Mouse (Mus musculus): ENCODE measurements around the gene Map4k4. TPM values are rescaled to one million over a fixed set of nuclear protein-coding genes. Genes with fewer than 3 reads are reported as not detected.

Gene Map4k4
- total RNA-seq, 1 experiment from 2014 or later, result 141 TPM

GRCm38 (mm10) chr1:40002129-40002727 lies 101.5 kb downstream of the Map4k4 start:
- DNase-seq, result no peak

DNA sequence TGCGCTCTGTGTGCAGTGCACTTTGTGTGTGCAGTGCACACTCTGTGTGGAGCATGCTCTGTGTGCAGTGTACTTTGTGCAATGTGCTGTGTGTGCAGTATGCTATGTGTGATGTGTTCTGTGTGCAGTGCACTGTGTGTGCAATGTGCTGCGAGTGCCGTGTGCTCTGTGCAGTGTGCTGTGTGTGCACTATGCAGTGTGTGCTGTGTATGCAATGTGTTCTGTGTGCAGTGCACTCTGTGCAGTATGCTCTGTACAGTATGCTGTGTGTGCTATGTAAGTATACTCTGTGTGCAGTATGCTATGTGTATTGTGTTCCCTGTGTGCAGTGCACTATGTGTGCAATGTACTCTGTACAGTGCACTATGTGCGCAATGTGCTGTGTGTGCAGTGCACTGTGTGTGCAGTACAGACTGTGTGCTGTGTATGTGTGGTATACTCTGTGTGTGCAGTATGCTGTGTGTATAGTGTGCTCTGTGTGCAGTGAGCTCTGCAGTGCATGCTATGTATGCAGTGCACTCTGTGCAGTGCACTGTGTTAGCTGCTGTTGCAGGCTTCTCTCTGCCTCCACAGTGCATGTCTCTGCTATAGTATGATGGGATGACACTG lies 105.4 kb downstream of the Map4k4 start:
- DNase-seq, result no peak

- no peak for DNase-seq
Measured at GRCm38 (mm10) chr1:40007962-40008471, 107.3 kb downstream of the Map4k4 start.

GRCm38 (mm10) chr1:40012696-40013095 lies 112.0 kb downstream of the Map4k4 start:
- DNase-seq, result no peak

DNA sequence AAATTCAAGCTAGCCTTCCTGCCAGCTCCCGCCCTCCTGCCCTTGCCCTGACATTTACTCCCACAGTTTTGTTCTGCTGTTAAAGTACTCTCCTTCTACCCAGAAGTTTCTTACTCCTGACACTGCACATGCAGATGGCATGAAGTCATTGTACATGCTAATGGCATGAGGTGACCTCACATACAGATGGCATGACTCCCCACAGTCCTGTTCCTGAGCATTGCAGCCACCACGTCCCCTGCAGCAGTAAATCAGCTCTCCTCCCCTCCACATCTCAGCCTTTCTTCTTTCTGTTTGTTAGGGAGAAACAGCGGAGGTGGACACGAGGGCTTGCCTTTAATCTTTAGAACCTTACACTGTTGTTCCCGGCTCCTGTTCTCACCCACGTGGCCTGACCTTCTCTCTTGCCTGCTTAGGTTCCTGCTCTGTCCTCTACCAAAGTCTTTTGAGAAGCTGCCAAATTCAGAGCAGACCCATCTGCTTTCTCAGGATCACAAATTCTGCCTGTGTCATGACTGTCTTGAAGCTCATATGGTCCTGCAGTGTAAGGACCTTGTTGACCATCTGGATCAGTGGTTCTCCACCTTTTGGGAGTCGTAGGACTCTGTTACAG lies 114.5 kb downstream of the Map4k4 start:
- no peak for DNase-seq

DNA sequence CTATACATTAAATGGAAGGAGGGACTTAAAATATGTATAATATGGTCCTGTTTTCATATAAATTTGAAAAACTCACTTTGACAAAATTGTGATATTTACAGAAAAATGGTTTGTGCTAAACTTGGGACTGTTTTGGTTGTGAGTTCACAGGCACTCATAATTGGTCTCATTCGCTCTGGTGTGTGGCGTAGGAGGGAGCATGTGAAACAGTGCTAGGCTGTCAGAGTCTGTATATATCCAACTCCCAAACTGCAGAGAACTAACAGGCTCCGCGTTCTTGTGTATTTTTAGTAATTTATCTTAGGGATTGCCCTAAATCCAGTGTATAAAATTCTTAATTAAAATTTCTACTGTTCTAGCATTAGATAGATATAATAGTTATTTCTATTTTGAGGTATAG lies 120.9 kb downstream of the Map4k4 start:
- DNase-seq, result no peak

DNA sequence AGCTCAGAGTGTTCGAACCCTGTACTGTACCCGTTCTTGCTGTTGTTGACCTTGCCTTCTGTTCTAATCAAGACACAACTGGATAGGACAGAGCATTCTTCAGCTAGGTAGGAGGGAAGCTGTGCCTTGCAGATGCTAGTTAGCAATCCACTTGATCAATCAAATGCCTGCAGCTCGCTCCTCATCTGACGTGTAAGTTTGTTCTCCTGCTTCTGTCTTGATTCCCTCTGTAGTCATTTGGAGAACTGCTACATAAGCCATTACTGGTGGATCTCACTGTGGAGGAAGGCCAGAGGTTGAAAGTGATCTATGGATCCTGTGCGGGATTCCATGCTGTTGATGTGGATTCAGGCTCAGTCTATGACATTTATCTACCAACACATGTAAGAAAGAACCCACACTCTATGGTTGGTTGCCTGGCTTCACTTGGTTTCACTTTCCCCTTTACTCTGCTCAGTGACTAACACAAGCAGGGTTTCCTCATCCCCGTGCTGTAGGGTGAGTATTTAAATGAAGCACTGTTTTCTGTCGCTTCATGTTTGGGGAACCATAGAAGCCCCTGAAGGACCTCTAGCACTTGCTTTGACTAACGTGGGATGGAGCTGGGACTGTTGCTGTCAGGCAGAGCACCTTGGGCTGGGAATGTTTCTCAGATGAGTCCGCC lies 121.9 kb downstream of the Map4k4 start:
- DNase-seq, result no peak

GRCm38 (mm10) chr1:40023206-40023605 lies 122.5 kb downstream of the Map4k4 start:
- no peak for DNase-seq

- no peak for DNase-seq
Measured at GRCm38 (mm10) chr1:40023748-40024147, 123.0 kb downstream of the Map4k4 start.

DNA sequence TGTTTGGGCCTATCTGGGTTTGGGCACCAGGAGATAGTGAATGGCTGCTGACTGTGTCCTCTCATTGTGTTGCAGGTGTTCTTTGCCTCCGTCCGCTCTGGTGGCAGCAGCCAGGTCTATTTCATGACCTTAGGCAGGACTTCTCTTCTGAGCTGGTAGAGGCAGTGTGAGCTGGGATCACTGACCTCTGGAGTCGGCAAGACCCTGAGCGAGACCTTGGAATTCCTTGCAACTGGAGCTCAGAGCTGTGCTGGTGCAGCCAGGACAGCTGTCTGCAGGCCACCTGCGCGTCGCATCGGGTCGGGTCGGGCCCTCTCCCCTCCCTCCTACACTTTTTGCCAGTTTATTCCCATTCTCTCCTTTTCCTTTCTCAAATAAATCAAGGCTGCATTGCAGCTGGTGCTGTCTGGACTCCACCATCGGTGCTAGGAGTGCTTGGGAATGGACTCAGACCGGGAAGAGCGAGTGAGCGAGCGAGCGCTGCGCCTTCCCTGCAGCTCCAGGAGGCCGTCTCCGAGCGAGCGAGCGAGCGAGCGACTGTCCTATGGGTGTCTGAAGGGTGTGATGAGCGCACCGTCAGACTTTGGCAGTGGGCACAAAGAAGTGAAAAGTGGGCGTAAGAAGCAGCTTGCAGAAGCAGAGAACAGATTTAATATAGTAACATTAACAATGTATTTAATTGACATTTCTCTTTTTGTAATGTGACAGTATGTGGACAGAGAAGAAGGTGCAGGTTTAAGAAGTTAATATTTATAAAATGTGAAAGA lies 124.0 kb downstream of the Map4k4 start:
- no peak for DNase-seq

DNA sequence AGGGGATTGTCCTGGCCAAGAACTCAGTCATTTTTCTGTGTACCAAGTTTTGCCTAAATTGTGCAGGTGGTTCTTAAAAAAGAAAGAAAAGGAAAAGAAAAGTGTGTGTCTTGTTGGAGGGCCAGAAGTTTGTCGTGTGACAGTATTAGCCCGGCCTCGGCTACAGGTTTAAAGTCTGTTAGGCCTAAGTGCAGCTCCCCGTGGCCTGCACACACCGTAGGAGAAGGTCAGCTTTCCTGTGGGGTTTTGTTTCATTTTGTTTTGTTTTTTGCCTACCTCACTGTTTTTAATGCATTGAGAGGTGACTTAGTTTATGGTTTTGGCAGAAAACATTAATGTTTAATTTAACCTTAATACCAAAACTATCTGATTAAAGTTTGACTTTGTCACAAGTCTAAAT lies 124.7 kb downstream of the Map4k4 start:
- DNase-seq, result no peak

GRCm38 (mm10) chr1:40027116-40027620 lies 126.5 kb downstream of the Map4k4 start:
- no peak for DNase-seq

- no peak for DNase-seq
Measured at GRCm38 (mm10) chr1:40028207-40028998, 127.7 kb downstream of the Map4k4 start.

DNA sequence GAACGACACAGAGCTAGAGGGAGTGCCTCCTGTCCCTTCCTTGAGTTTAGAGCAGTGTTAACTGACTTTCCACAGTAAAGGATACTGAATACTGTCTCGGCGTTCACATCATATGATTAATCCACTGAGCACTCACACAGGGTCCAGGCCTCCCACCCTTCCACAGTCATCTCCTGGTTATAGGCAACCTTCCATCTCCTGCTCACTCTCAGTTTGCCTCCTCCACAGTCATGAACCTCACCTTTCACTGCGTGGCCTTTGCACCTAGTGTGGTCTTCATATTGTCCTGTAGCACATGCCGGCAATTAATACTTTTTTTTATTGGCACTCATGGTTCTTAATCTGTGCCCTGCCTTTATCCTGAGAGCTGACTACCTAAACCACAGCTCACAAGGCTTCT lies 128.9 kb downstream of the Map4k4 start:
- no peak for DNase-seq

GRCm38 (mm10) chr1:40030287-40030975 lies 129.7 kb downstream of the Map4k4 start:
- no peak for DNase-seq

DNA sequence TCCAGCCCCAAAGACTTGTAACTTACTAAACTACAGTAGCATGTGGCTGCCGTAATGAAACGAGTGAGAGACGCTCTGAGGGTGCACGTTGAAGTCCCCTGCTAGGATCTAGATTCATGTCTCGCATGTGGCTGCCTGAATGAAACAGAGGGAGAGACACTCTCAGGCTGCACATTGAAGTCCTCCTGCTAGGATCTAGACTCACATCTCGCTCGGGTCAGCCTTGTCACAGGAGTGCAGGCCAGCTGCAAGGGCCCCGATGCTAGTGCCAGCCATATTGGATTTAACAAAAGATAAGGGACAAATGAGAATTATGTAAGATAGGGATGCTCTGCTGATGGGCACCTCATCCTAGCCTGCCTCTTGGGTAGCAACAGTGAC lies 130.3 kb downstream of the Map4k4 start:
- DNase-seq, result no peak

GRCm38 (mm10) chr1:40031626-40032025 lies 130.9 kb downstream of the Map4k4 start:
- DNase-seq, result no peak

DNA sequence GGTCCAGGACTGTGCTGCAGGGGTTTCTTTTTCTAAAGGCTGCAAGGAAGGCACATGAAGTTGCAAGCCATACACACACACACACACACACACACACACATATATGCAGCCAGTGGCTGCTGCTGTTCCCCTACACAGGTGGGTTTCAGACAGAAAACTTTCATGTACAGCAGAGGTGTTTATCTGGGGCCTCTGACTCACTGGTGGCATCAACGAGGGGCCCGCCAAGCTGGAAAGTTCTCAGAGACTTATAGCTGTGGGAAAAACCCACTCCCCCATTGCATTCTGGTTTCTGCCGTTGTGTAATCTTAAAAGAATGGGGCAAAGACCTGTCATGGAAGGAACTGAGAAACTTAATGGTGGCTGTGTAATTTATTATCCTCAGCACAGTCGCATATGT lies 132.6 kb downstream of the Map4k4 start:
- DNase-seq, result no peak

- DNase-seq, result no peak
Measured at GRCm38 (mm10) chr1:40033743-40034420, 133.2 kb downstream of the Map4k4 start.

DNA sequence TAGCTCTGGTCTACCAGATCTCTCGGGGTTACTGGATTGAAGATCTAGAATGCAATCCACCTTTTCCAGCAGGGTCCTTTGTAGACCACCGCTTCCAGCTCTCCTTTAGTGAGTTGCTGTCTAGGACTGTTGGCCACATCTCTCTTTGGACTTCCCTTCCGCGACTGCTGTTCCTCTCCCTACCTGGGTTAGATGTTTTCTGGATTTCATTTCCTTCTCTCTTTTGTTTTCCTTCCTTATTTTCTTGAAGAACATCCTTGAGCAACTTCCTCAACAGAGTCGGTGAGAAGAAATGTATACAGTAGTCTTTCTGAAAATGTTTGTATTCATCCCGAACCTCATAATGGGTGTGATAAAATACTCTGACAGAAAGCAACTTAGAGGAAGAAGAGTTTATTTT lies 137.1 kb downstream of the Map4k4 start:
- no peak for DNase-seq
